Mouse (Mus musculus) ES-Bruce4 (cell line): ENCODE measurements around the gene Rapgef4.

ENCODE experiments used
- CTCF ChIP-seq: IDR thresholded peaks from one replicate; pipeline ENCODE4 v1.8.1; 2011; ENCODE audit warnings: low read depth, low read length
- EP300 ChIP-seq: IDR thresholded peaks from 2 replicates; pipeline ENCODE4 v1.6.1; 2011; ENCODE audit warnings: low read depth, low read length; ENCODE audit not compliant: insufficient read depth
- POLR2A ChIP-seq: IDR thresholded peaks from one replicate; pipeline ENCODE4 v1.8.1; 2011; ENCODE audit warnings: low read length; ENCODE audit not compliant: insufficient read depth

DNA sequence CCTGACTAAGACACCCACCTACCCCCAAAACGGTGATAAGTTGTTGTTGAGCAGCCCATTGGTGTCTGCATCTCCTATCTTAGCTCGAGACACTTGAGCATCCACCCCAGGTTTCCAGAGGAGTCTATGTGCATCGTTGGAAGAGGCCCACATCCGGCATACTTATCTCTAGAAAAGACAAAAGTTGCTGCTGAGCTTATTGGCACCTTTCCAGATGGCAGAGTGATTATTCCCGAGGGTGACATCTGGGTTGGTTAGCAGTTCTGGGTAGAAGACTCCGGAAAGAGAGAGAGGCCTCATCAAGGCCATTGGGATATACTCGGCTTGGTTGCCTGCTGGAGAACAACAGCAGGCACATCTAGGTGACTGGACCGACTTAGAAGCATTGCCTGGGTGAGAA is 123.6 kb downstream of the Rapgef4 start:
- TF ChIP-seq CTCF, result no peak
- TF ChIP-seq POLR2A, result no peak
- TF ChIP-seq EP300, result no peak
